Mouse (Mus musculus): ENCODE data around the gene Map4k3.
A peak's percentile ranks its signal among the peaks of the same experiment; 100 is the strongest.
"Not testable (repeated sequence)": the region's sequence is repeated elsewhere in the genome, so short reads cannot be mapped to it uniquely, and the experiment has no call there.

Map4k3 gene

DNA sequence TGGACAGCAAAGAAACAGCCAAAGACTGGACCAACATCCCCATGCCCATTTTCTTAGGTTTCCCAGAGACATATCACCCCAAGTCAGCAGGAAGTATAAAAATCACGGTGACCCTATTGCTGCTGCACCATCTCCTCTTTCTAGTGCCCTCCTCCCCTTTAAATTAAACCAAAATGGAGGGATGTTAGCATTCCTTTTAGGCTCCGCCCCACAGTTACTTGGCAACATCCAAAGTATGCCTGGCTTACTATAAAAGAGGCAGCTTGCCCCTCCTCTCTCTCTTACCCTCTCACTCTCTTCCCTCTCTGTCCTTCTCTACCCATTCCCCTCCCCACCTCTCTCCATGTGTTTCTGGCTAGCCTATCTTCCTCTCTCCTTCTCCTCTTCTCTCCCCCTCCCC is 159.8 kb downstream of the Map4k3 start:
- no peak for DNase-seq (ENCODE audit: low spot score in 2 of 2)

DNA sequence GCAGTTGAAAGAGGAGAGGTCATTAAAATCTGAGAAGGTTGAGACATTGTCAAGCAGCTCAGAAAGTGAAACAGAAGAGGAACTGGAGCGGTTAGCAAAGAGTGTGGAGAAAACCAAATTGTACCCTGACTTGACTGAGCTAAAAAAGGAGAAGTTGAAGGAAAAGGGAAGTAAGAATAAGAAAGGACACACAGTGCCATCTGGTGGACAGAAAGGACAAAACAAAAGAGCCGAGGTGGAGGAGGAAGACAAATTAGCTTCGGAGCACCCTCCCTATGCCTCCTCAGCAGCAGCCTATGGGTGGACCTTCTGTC is 163.7 kb downstream of the Map4k3 start:
- no peak for DNase-seq (ENCODE audit: low spot score in 2 of 2)

DNA sequence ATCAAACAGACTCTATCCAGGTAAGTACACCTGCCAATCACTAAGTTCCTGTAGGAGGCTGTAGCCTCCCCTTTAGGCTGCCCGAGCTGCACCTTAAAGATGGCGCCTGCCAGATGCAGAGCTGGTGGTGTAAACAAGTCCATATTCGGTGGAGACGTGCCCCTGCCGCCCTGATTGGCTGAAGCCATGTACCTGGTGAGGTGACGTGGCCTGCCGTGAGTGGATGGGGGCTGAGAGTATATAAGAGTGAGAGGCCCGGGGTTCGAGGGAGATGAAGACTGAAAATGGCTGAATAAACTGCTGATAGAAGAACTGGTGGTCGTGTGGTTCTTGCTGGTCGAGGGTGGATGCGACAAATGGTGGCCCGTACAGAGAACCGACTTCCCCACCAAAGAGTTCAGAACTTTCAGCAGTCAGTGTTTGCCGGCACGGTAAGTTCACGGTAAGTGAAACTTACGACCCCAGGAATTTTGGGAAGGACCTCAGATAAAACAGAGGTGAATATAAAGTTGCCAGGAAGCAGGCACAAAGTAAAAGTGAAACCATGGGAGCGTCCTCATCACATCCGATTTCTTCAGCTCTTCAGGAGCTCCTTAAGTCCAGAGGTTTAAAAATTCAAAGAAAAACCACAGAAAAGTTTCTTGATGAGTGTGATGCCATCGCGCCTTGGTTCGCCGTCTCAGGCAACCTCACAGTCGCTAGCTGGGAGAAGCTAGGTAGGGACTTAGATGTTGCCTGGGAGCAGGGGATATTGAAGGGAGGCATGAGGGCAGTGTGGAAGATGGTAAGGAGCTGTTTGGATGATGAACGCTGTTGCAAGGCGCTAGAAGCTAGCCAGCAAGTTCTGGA is 164.3 kb downstream of the Map4k3 start:
- not testable (repeated sequence) for DNase-seq (ENCODE audit: low spot score in 2 of 2)

DNA sequence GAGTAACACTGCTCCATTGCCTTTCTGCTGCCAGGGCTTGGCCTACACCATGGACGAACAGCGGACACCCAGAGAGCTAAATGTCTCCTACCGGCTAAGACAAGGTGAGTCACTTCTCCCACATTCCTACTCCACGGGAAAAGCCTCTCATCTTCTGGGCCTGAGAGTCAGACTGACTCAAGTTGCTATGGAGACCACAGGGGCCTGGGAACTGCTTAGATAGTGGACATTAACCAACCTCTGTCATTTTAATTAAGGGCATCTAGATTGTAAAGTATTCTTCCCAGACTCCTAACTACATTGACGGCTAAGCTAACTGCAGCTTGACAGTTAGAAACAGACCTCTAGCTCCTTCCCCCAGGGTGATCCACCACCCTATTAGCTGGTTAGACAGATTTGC is 165.5 kb downstream of the Map4k3 start:
- DNase-seq (ENCODE audit: low spot score in 2 of 2) = no peak

DNA sequence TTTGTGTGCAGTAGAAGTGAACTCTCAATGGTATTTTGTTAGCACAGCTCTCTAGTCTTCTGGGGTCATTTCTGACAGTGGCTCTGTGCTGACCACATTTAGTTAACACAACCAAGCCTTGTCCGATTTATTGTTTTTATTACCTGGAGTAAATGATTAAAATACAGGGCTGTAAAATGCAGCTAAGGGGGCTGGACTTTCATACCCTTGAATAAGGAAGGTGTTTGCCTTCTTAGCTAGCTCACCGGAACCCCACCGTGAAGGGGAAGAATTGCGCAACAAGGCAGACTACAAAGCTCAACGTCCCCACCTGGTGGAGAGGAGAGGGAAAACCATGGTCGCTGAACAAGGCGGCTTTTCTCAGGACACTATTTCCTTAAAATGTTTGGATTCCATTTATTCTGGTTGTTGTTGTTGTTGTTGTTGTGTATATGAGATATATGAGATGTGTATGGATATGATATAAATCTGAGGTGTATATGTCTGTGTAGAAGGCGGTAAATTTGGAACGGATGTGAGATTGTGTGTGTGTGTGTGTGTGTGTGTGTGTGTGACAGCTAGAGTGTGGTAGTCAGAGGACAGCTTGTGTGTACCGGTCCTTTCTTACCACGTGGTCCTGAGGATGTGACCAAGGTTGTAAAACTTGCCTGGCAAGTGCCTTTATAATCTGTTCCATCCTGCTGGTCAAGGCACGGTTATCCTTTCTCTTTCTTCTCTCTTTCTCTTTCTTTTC is 167.4 kb downstream of the Map4k3 start:
- DNase-seq (ENCODE audit: low spot score in 2 of 2) = peak; percentile 43 to 82

DNA sequence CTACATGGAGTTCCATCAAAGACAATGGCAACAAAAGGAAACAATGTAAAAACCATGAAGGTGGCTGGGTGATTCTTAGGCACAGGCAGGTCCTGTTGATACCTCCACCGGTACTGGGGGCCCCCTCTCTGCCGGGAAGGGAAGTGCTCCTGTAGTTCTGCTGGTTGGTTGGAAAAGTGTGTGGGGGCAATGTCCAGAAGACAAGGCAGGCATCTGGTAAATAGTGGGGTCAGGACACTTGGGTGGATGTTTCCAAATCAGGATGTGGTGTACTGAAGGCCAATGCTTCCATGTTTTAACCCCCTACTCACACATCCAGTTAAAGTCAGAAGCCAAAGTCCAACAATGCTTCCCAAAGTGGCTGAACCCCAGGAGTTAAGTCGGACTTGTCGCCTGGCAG is 168.5 kb downstream of the Map4k3 start:
- DNase-seq (ENCODE audit: low spot score in 2 of 2) = no peak

DNA sequence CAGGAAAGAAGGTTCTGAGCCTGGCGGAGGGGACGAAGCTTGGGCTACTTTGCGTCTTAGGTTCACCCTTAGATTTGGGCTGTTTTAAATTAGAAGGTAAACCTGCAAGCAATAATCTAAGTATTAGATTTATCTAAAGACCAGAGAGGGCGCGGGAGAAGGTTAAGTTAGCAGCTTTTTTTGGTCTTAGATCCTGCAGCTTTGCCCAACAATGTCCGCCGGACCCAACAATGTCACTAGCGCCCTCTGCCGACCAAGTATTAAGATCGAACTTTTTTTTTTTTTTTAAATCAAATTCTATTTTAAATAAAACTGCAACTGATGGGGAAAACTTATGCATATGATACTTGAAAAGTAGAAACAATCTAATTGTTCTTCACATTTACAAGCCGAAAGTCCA is 169.2 kb downstream of the Map4k3 start:
- no peak for DNase-seq (ENCODE audit: low spot score in 2 of 2)

DNA sequence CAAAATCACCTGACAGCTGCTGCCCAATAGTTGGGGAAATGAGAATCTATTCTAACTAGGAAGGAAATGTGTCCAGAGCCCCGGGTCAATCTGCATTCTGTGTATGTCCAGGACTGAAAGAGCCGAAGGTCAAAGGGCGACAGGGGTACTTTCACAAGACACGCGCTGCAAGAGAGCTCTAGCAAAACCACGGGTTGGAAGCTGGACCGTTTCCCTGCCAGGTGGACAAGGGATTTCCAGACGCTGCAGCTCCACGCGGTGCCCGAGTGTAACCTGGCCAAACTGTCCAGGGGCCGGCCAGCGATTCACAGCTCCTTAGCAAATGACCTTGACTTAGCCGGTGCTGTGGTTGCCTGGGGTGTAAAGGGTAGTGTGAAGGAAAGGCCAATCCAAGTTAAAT is 169.7 kb downstream of the Map4k3 start:
- DNase-seq (ENCODE audit: low spot score in 2 of 2) = no peak

DNA sequence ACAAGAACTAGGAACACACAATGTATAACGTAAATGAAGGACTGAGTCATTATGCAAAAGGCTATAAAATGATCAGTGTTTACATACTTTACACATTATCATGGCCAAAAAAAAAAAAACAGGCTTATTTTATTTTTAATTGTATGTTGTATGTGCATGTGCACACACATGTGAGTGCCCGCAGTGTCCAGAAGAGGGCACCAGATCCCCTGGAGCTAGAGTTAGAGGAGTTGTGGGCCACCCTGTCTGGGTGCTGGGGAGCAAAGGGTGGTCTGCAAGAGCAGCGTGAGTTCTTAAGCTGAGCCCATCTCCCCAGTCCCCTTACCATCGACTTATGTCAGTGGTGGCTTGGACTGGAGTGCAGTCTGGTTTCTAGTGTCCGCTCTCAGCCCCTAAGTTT is 170.8 kb downstream of the Map4k3 start:
- DNase-seq (ENCODE audit: low spot score in 2 of 2) = no peak

DNA sequence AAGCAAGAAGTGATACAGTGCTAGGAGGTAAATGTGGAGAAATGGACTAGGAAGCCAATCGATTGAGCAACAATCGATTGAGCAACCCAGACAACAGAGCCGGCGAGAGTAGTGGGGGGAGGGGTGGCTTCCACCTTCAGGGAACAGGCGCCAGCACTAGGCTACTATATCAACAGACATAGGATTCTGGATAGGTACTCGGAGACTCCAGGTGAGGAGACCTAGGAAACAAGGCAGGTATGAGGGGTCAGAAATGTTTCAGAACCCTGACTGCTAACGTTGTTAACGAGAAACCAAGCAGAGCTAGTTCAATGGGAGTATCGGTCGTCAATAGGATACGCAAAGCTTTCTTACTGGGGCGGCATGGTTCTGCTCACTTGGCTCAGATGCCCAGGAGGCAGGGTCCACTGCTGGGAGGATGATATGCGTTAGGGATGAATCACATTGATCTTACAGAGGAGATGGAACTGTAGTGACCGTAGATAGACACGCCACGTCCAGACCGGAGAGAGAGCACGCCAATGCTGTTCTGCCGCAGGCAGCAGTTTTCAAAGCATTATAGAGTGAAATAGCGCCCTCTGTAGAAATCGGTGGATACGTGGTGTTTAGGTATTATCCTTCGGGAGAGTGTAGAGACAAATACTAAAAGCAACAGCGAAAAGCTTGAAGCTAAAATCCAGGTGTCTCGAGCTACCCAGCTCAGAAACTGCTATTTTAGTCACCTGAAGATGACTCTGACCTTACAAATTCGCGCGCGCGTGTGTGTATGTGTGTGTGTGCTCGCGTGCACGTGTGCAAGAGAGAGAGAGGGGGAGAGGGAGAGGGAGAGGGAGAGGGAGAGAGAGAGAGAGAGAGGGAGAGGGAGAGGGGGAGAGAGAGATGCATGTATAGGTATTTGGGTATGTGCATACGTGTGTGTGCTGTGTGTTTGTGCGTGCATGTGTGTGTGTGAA is 174.7 kb downstream of the Map4k3 start:
- peak; percentile 56 to 74 for DNase-seq (ENCODE audit: low spot score in 2 of 2)

DNA sequence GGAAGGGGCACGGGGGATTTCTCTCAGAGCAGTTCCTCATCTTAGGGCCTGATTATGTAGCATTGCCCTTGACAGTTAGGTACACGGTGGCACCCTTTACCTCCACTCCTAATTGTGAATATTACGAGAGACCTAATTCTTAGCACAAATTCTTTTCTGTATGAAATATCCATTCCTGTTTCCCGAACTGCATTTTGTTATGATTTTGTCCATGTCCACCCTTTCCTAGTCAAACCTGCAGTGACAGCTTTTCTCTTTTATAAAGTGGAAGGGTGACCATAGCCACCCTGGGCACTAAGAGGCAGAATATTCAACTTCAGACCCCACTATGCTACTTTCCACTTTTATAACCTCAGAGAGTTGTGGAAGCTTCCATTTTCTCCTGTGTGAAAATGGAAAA is 175.6 kb downstream of the Map4k3 start:
- no peak for DNase-seq (ENCODE audit: low spot score in 2 of 2)

DNA sequence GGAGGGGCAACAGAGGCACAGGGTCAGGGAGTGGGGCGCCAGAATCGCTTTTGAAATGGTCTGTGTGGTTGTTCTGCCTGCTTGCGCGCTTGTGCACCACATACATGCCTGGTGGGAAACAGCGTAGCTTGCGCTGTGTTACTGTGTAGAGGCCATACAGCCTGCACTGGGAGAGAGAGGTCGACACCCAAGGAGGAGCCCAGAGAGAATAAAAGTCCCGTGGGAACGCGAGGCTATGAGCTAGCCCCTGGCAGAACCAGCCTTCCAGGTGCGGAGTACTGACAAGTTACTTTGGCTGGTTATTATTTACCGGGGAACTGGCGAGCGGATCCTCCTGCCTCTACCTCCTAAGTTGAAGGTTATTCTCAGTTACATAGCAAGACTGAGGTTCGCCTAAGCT is 177.3 kb downstream of the Map4k3 start:
- no peak for DNase-seq (ENCODE audit: low spot score in 2 of 2)

DNA sequence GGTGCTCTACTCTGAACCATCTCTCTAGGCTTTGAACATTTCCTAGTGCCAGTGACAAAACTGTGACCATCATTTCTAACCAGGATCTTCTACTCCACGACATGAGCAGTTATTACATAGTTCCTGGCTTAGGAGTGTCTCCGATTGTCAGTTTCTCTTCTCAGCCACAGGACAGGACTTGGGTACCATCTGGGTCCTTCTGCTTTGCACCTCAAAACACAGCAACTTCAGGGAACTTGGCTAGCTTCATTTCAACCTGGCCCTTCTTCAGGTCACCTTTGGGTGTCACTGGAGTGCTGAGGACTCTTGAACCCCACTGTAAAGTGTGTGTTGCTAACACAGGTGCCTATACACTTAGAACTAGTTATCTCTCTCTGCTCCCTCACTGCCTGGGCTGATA is 181.4 kb downstream of the Map4k3 start:
- no peak for DNase-seq (ENCODE audit: low spot score in 2 of 2)

DNA sequence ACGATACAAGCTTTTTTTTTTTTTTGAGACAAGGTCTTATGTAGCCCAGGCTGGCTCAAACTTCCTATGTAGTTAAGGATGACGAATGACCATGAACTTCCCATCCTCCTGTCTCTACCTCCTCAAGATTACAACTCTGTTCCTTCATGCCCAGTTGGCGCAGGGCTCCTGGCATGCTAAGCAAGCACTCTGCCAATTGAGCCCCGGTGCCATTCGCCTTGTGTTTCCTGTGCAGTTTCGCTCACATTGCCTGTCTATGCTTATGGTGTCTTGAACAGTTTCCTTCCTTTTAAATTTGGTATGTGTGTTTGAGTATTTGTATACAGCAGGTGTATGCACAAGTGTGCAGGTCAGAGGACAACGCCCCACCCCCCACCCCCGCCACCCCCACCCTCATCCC is 182.1 kb downstream of the Map4k3 start:
- DNase-seq (ENCODE audit: low spot score in 2 of 2) = no peak

DNA sequence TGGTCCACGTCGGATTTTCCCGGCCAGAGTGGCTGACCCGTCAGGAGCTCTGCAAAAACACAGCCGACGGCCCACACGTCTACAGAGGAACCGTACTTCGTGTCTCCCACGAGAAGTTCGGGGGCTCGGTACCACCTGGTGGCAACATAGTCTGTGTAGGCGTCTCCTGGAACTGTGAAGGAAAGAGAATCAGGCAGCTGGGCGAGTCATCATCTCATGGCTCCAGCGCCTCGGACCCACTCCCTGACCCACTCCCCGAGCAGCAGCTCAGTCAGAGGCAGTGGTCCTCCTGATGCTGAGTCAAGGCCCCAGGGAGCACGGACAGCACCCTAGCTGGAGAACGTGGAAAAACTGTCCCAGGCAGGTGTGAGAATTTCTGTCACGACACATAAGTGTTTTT is 184.6 kb downstream of the Map4k3 start:
- DNase-seq (ENCODE audit: low spot score in 2 of 2) = no peak

DNA sequence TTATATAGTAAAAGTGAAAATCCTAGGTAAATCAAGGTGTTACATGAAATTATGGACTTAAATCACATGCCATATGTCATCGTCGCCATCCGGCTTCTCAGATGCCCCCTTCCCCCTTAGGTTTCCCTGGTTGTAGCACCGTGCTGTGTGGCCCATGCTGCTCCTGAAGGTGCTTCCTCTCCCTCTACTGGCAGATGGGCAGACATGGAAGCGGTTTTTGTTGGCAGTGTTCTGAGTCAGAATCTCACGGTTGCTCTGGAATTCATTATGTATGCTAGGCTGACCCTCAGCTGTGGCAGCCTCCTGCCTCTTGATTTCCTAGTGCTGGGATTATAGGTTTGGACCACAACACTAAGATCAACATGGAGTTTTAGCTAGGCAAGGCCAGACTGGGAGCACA is 191.1 kb downstream of the Map4k3 start:
- no peak for DNase-seq (ENCODE audit: low spot score in 2 of 2)

DNA sequence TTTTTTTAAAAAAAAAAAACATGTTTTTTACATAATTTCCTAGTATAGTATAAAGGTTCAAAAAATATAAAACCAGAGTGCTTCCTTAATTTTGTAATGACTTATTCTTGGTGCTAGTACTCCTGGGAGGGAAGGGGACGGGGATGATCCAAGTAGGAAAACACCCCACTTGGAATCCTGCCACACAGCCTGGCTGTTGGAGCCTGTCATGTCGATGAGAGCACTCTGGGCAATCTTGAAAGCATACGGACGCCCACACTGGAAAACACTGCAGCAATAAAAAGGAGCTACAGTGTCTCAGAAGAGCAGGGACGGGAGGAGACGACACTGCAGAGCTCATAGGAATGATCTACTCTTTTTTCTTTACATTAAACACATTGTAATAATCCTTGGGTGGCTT is 192.7 kb downstream of the Map4k3 start:
- no peak for DNase-seq (ENCODE audit: low spot score in 2 of 2)

DNA sequence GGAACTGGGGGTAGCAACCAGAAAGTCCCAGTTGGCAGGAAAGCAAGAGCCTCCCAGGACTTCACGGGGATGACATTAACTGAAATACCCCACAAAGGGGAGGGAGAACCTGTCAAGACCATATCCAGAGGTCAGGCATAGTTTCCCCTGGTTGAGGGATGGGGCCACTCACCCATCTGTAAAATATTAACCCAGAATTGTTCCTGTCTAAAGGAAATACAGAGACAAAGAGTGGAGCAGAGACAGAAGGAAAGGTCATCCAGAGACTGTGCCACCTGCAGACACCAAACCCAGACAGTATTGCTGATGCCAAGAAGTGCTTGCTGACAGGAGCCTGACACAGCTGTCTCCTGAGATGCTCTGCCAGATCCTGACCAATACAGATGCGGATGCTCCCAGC is 196.9 kb downstream of the Map4k3 start:
- DNase-seq (ENCODE audit: low spot score in 2 of 2) = not testable (repeated sequence)
